Mouse (Mus musculus): ENCODE data around the gene Sgms1. TPM values are rescaled to one million over a fixed set of nuclear protein-coding genes. Genes with fewer than 3 reads are reported as not detected.
A peak's percentile ranks its signal among the peaks of the same experiment; 100 is the strongest.

Sgms1 gene
- polyA plus RNA-seq, 2 experiments: 20.8 to 36.8 TPM

DNA sequence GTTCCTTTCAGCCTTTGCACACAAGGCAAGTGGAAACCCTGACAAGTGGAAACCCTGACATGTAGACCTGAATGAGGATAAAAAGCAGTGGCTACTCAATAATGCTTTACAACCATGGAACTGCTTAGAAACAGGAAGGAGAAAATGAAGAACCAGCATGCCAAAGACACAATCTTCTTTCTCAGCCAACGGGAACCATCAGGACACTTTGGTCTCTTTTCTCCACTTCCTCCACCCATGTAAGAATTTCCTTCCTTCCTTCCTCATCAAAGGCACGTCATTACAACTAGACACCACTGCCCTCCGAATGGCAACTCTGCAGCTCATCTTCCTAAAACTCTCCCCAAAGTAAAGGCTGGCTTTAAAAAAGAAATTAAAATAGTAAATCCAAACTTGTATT, 59.3 kb downstream of the Sgms1 start:
- no peak overlapping the region for H3K27ac ChIP-seq (replicated peaks; ENCODE audit: low read depth, low read length)
- no peak for ATAC-seq (ENCODE audit: low FRiP score, low read depth)
- no peak overlapping the region for H3K9ac ChIP-seq (ENCODE audit: low read depth, low read length, severe bottlenecking)
- peaks cover 2% of the 10 kb centered on the region; the same call in 1 of the 2 replicates for H3K36me3 ChIP-seq (ENCODE audit: control insufficient read depth, insufficient read depth, low read length)
- H3K4me1 ChIP-seq (ENCODE audit: control insufficient read depth, insufficient read depth, low read length): peaks cover 4% of the 10 kb centered on the region
- TF ChIP-seq POLR2A (IDR thresholded peaks at IDR 0.05; ENCODE audit: borderline replicate concordance, extremely low read depth, insufficient read depth, insufficient read length): no peak
- no peak overlapping the region for H3K4me3 ChIP-seq (replicated peaks; ENCODE audit: low read length)
- H3K9me3 ChIP-seq (ENCODE audit: control insufficient read depth, low read length): no peaks in the 10 kb centered on the region
- H3K27me3 ChIP-seq (ENCODE audit: control insufficient read depth, insufficient read depth, low read length): no peaks in the 10 kb centered on the region
- 69% methylated on average over 3 of the region's 3 CpGs for WGBS
- H3K4me2 ChIP-seq (replicated peaks; ENCODE audit: low read depth, low read length, severe bottlenecking): no peak overlapping the region
- no peak for DNase-seq (ENCODE audit: low spot score)

DNA sequence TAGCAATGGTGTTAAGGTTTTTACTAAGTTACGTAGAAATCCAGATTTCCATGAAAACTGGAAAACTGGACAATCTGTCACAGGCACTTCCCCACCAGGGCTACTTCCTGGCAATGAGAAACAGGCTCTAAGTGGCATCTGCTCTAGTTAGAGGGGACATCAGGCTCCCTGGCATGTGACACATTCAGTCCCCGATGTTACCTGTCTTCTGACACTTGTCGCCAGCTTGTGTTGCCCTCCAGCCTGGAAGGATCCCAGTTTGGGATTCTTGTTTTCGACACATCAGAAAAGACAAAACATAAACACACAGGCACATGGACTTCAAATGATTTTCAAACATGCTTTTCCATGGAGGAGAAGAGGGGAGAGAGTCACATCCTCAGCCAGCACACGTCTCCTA, 60.0 kb downstream of the Sgms1 start:
- H3K27me3 ChIP-seq (ENCODE audit: control insufficient read depth, insufficient read depth, low read length): no peaks in the 10 kb centered on the region
- WGBS: 88% methylated on average over 5 of the region's 5 CpGs
- no peak for TF ChIP-seq POLR2A (IDR thresholded peaks at IDR 0.05; ENCODE audit: borderline replicate concordance, extremely low read depth, insufficient read depth, insufficient read length)
- H3K36me3 ChIP-seq (ENCODE audit: control insufficient read depth, insufficient read depth, low read length): peaks cover 2% of the 10 kb centered on the region; the same call in 1 of the 2 replicates
- ATAC-seq (ENCODE audit: low FRiP score, low read depth) (no peak), DNase-seq (ENCODE audit: low spot score) (no peak)
- H3K27ac ChIP-seq (replicated peaks; ENCODE audit: low read depth, low read length): no peak overlapping the region
- peaks cover 9% of the 10 kb centered on the region for H3K4me1 ChIP-seq (ENCODE audit: control insufficient read depth, insufficient read depth, low read length)
- no peaks in the 10 kb centered on the region for H3K9me3 ChIP-seq (ENCODE audit: control insufficient read depth, low read length)
- no peak overlapping the region for H3K4me2 ChIP-seq (replicated peaks; ENCODE audit: low read depth, low read length, severe bottlenecking)
- no peak overlapping the region for H3K9ac ChIP-seq (ENCODE audit: low read depth, low read length, severe bottlenecking)
- H3K4me3 ChIP-seq (replicated peaks; ENCODE audit: low read length): no peak overlapping the region

DNA sequence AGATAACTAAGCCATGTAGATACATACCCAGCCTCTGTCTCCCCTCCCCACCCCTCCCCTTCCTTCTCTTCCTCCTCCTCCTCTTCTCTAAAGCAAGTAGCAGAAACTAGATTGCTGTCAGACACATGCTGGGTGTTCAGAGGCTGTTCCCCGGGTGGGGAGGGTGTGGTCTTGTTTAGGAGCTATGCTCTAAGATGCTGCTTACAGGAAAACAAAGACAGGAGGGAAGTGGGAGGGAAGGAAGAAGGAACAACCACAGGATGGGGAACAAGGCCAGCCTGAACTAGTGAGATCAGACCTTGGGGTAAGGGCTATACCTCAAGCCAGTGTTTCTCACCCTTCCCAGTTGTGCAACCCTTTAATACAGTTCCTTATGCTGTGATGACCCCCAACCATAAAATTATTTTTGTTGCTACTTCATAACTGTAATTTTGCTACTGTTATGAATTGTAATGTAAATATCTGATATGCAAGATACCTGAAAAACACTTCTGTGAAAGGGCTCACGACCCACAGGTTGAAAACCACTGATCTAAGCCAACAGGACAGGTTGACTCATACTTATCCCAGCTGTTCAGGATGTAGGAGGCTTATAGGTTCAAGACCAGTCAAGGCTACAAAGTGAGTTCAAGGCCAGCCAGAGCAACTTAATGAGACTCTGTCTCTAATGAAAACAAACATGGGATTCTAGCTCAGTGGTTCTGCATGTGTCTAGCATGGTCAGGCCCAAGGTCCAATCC, 61.3 kb downstream of the Sgms1 start:
- peaks cover 11% of the 10 kb centered on the region for H3K4me1 ChIP-seq (ENCODE audit: control insufficient read depth, insufficient read depth, low read length)
- WGBS: 48% methylated on average over 2 of the region's 2 CpGs
- H3K4me2 ChIP-seq (replicated peaks; ENCODE audit: low read depth, low read length, severe bottlenecking): no peak overlapping the region
- no peak overlapping the region for H3K9ac ChIP-seq (ENCODE audit: low read depth, low read length, severe bottlenecking)
- H3K27me3 ChIP-seq (ENCODE audit: control insufficient read depth, insufficient read depth, low read length): no peaks in the 10 kb centered on the region
- no peak for TF ChIP-seq POLR2A (IDR thresholded peaks at IDR 0.05; ENCODE audit: borderline replicate concordance, extremely low read depth, insufficient read depth, insufficient read length)
- no peak overlapping the region for H3K4me3 ChIP-seq (replicated peaks; ENCODE audit: low read length)
- H3K36me3 ChIP-seq (ENCODE audit: control insufficient read depth, insufficient read depth, low read length): peaks cover 2% of the 10 kb centered on the region; the same call in 1 of the 2 replicates
- DNase-seq (ENCODE audit: low spot score) (no peak), ATAC-seq (ENCODE audit: low FRiP score, low read depth) (no peak)
- H3K9me3 ChIP-seq (ENCODE audit: control insufficient read depth, low read length): no peaks in the 10 kb centered on the region
- H3K27ac ChIP-seq (replicated peaks; ENCODE audit: low read depth, low read length): no peak overlapping the region

DNA sequence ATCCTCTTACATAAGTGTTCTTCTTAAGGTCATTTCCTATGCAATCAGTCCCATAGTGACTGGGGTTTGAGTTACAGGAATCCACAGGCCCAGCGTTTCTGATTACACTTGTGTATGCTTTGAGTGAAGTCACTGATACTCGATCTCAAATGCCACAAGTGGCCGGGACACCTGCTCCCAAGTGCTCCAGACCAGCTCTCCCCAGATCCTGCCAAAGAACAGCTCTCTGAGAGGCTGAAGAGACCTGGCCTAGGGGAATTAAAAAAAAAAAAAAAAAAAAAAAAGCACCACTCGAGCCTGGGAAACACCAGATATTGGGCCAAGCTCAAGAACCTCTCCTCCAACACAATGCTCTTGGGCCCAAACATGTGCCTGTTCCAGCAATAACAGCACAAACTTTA, 62.9 kb downstream of the Sgms1 start:
- Histone ChIP-seq H3K9me3 (ENCODE audit: control insufficient read depth, low read length) (no peaks in the 10 kb centered on the region), H3K27ac (replicated peaks; ENCODE audit: low read depth, low read length) (no peak overlapping the region), H3K4me3 (replicated peaks; ENCODE audit: low read length) (no peak overlapping the region), H3K9ac (ENCODE audit: low read depth, low read length, severe bottlenecking) (no peak overlapping the region), H3K4me2 (replicated peaks; ENCODE audit: low read depth, low read length, severe bottlenecking) (no peak overlapping the region), H3K27me3 (ENCODE audit: control insufficient read depth, insufficient read depth, low read length) (no peaks in the 10 kb centered on the region), H3K4me1 (ENCODE audit: control insufficient read depth, insufficient read depth, low read length) (peaks cover 25% of the 10 kb centered on the region), H3K36me3 (ENCODE audit: control insufficient read depth, insufficient read depth, low read length) (peaks cover 2% of the 10 kb centered on the region; the same call in 1 of the 2 replicates)
- DNase-seq (ENCODE audit: low spot score) (peak; percentile 53), ATAC-seq (ENCODE audit: low FRiP score, low read depth) (peak; percentile 63; the same call in 1 of the 2 replicates)
- 33% methylated on average over 4 of the region's 4 CpGs for WGBS
- no peak for TF ChIP-seq POLR2A (IDR thresholded peaks at IDR 0.05; ENCODE audit: borderline replicate concordance, extremely low read depth, insufficient read depth, insufficient read length)

DNA sequence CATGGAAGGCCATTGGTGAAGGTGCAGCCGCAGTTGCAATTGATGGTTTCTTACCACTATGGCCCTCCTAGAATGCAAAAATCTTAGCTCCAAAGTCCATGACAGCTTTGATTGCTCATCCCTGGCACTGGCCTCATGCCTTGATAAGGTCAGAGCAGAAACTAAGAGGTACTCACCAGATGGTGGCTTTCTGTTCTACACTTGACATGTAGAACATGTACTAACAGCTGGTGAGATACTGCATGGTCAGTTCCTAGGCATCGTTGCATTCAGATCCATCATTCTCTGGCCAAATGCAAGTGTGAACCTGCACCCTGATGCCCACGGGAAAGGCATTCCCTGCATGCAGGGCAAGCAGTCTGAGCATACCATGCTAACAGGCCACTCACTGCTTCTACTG, 63.4 kb downstream of the Sgms1 start:
- no peak for TF ChIP-seq POLR2A (IDR thresholded peaks at IDR 0.05; ENCODE audit: borderline replicate concordance, extremely low read depth, insufficient read depth, insufficient read length)
- no peak overlapping the region for H3K27ac ChIP-seq (replicated peaks; ENCODE audit: low read depth, low read length)
- no peaks in the 10 kb centered on the region for H3K27me3 ChIP-seq (ENCODE audit: control insufficient read depth, insufficient read depth, low read length)
- H3K4me3 ChIP-seq (replicated peaks; ENCODE audit: low read length): no peak overlapping the region
- WGBS: 70% methylated on average over 3 of the region's 3 CpGs
- DNase-seq (ENCODE audit: low spot score) (no peak), ATAC-seq (ENCODE audit: low FRiP score, low read depth) (no peak)
- no peaks in the 10 kb centered on the region for H3K9me3 ChIP-seq (ENCODE audit: control insufficient read depth, low read length)
- H3K4me2 ChIP-seq (replicated peaks; ENCODE audit: low read depth, low read length, severe bottlenecking): no peak overlapping the region
- H3K36me3 ChIP-seq (ENCODE audit: control insufficient read depth, insufficient read depth, low read length): peaks cover 2% of the 10 kb centered on the region; the same call in 1 of the 2 replicates
- peaks cover 26% of the 10 kb centered on the region for H3K4me1 ChIP-seq (ENCODE audit: control insufficient read depth, insufficient read depth, low read length)
- H3K9ac ChIP-seq (ENCODE audit: low read depth, low read length, severe bottlenecking): no peak overlapping the region
